Mouse (Mus musculus): Measurements from ENCODE around the gene Kcnab2. TPM values are rescaled to one million over a fixed set of nuclear protein-coding genes. Genes with fewer than 3 reads are reported as not detected.

The Kcnab2 gene
- polyA plus RNA-seq (2012; ENCODE audit: low replicate concordance) = 25.6 and 47.6 TPM in 2 replicates

GRCm38 (mm10) chr4:152477466-152478223 lies at the start of gene Kcnab2:
Gene Kcnab2 (minus strand): TSS chr4:152477871.

GRCm38 (mm10) chr4:152476427-152477023 lies 1.1 kb downstream of the Kcnab2 start, which contains the start of gene Nphp4:
Gene Nphp4 (plus strand): TSS chr4:152476706.

Other genes starting within 250 kb of the Kcnab2 start
- gene Gpr153, start 203.6 kb downstream of the Kcnab2 start, polyA plus RNA-seq (2012; ENCODE audit: low replicate concordance) = 0.48 TPM in 1 of 2 replicates, not detected in the other
- gene Hes3, start 186.2 kb downstream of the Kcnab2 start, polyA plus RNA-seq (2012; ENCODE audit: low replicate concordance) = 0.22 and 0.50 TPM in 2 replicates
- 17.2 and 31.3 TPM in 2 replicates for gene Icmt, start 180.6 kb downstream of the Kcnab2 start, polyA plus RNA-seq (2012; ENCODE audit: low replicate concordance)
- 0.23 TPM in 1 of 2 replicates, not detected in the other for gene Rnf207, start 158.9 kb downstream of the Kcnab2 start, polyA plus RNA-seq (2012; ENCODE audit: low replicate concordance)
- gene Rpl22, start 152.1 kb downstream of the Kcnab2 start, polyA plus RNA-seq (2012; ENCODE audit: low replicate concordance) = 12.8 and 43.2 TPM in 2 replicates
- 0.09 TPM in 1 of 2 replicates, not detected in the other for gene Chd5, start 139.2 kb downstream of the Kcnab2 start, polyA plus RNA-seq (2012; ENCODE audit: low replicate concordance)
- gene Nphp4, start 1.2 kb downstream of the Kcnab2 start, polyA plus RNA-seq (2012; ENCODE audit: low replicate concordance) = 0.46 and 0.48 TPM in 2 replicates